Mouse (Mus musculus) liver, postnatal 0 days (tissue): ENCODE data around the gene Col20a1.

Source experiments
- CTCF ChIP-seq: sonication (generic); IDR thresholded peaks from 2 replicates; pipeline ENCODE4 v1.5.1; 2016; ENCODE audit warnings: antibody characterized with exemption, low read depth
- EP300 ChIP-seq: IDR thresholded peaks from 2 replicates; pipeline ENCODE4 v1.6.1; 2016; ENCODE audit warnings: antibody characterized with exemption, low read depth, mild to moderate bottlenecking

GRCm38 (mm10) chr2:180959605-180960004, 26.7 kb upstream of the Col20a1 start:
- no peak for TF ChIP-seq CTCF
- no peak for TF ChIP-seq EP300
